Mouse (Mus musculus) bone marrow, adult 2 months (tissue): ENCODE data around the gene Olfr66.

Source experiments
- CTCF ChIP-seq: fragments of 200-500 bp; IDR thresholded peaks from 2 replicates; pipeline ENCODE4 v1.5.1; 2011; ENCODE audit warnings: low read length, control low read depth; ENCODE audit not compliant: control insufficient read depth, insufficient read depth
- POLR2A ChIP-seq: fragments of 200-500 bp; IDR thresholded peaks from 2 replicates; pipeline ENCODE4 v1.6.1; 2011; ENCODE audit warnings: low read depth, mild to moderate bottlenecking, control low read depth, low read length, borderline replicate concordance; ENCODE audit not compliant: control insufficient read depth

- TF ChIP-seq POLR2A, result no peak
- no peak for TF ChIP-seq CTCF
Measured at GRCm38 (mm10) chr7:103934264-103934663, 48.2 kb upstream of the Olfr66 start, which contains the start of gene Olfr632.
